Mouse (Mus musculus) G1E-ER4 (cell line): Measurements from ENCODE around the gene Cul4a. TPM values are rescaled to one million over a fixed set of nuclear protein-coding genes. Genes with fewer than 3 reads are reported as not detected.

Experiments used
- GATA1 ChIP-seq: IDR thresholded peaks from one replicate; pipeline ENCODE4 v1.8.0; 2012; ENCODE audit warnings: low read length, inconsistent platforms
- polyA plus RNA-seq: library from polyadenylated mRNA; stranded (reverse); fragments of >175 nt; gene quantifications from 2 replicates; pipeline ENCODE4 v1.2.3, GENCODE M21; 2012

Cul4a gene
- polyA plus RNA-seq, 1 experiment, result 97.4 TPM

DNA sequence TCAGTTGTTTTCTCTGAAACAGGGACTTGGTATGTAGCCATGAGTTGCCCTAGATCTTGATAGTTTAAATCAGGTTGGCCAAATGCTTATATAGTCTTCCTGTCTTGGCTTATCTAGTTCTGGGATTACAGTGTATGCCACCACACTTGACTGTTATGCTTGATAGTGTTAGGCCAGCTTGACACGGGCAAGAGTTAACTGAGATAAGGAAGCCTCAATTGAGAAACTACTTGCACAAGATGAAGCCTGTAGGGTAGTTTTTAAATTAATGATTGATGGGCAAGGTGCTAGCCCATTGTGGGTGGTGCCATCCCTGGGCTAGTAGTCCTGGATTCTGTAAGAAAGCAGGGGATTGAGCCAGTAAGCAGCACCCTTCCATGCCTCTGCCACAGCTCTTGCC, 58.1 kb downstream of the Cul4a start:
- peak; percentile 95 for TF ChIP-seq GATA1

- TF ChIP-seq GATA1, result no peak
These were observed 58.9 kb downstream of the Cul4a start for GRCm38 (mm10) chr8:13164361-13164760.

GRCm38 (mm10) chr8:13170510-13170909, 65.1 kb downstream of the Cul4a start:
- no peak for TF ChIP-seq GATA1

GRCm38 (mm10) chr8:13174305-13174704, 68.9 kb downstream of the Cul4a start:
- no peak for TF ChIP-seq GATA1

- TF ChIP-seq GATA1, result no peak
These were observed 69.4 kb downstream of the Cul4a start for GRCm38 (mm10) chr8:13174811-13175210.

DNA sequence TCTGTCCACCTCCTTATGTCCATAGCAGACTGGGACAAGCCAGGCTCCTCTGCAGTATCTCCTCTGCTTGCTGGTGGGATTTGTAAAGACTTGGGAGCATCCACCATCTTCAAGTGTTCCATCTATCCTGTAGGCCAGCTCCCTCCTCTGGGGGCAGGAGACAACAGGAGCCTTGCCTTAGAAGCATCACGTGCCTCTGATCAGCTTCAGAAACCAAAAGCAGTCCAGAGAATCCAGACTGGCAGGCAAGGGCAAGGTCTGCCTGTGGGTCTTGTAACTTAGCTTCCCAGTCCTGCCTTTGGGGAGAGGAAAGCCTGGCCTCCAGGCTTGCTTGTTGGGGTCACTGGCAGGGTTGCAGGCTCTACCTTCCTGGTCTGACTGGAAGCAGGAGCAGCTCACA, 70.2 kb downstream of the Cul4a start:
- TF ChIP-seq GATA1, result no peak

DNA sequence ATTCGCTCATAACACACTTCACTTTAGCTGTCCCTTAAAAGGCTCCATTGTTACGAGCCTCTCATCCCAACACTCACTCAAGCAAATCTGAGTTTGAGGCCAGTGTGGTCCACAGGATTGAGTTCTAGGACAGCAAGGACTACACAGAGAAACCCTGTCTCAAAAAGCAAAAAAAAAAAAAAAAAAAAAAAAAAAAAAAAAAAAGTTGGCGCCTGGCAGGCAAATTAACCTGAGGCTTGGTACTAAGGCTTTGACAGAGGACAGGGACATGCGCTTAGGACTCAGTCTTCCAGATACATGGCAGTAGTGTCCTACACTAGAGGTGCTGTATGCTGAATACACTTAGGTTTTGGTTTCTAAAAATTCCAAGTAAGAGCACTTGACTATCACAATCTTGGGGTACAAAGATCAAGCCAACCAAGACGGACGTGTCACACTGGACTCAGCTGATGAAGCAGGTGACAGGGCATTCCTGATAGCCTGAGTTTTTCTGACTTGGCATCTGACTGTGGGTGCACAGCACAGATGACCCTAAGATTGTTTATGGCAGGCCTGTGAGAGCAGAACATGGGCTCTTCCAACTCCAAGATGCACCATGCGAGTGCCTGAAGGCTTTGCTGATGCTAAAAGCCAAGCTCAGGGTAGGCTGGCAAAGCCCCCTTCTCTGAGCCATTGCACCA, 71.9 kb downstream of the Cul4a start:
- TF ChIP-seq GATA1, result no peak

- no peak for TF ChIP-seq GATA1
These were observed 72.7 kb downstream of the Cul4a start for GRCm38 (mm10) chr8:13178137-13178536.

GRCm38 (mm10) chr8:13179482-13179881, 74.1 kb downstream of the Cul4a start:
- no peak for TF ChIP-seq GATA1

DNA sequence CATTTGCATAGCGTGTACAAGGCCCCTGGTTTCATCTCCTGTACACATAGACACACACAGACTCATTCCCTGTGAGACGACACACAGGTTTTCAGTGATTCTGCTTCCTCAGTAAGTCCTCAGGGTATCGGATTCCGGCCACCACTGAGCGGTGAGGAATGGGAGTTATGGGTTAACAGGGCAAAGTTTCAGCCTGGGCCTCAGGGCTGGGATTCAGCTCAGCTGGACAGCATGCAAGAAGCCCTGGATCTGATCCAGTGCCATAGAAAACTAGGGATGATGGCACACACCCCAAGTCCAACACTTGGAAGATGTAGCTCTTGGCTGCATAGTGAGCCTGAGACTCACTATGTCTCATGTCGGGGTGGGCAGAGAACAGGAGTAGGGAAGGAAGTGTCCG, 74.5 kb downstream of the Cul4a start:
- TF ChIP-seq GATA1, result no peak

DNA sequence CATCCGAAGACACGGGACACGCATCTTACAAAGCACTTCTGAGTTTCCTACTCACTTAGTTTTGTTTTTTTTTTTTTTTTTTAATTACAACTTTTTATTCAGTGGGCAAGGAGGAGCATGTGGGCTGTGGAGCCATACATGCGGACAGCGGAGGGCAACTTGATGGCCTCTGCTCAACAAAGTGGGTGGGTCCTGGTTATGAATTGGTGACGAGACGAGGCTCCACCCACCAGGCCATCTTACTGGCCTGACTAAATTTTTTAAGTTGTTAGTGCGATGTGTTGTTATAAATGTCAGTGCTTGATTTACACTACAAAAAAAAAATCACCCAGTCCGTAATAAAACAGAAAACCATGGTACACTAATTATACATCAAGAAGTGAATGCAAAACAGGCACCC, 75.0 kb downstream of the Cul4a start:
- TF ChIP-seq GATA1, result no peak

GRCm38 (mm10) chr8:13180911-13181690, 75.7 kb downstream of the Cul4a start:
- TF ChIP-seq GATA1, result no peak

DNA sequence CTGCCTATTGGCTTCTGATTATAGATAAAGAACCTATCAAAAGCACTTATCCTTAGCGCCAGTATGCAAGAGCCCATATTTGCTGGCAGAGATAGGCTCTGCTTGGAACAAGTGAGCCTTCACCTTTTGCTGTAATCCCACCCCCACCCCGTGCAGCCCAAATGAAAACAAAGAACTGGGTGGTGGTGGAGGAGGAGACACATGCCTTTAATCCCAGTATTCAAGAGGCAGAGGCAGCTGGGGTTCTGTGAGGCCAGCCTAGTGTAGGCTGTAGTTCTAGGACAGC, 76.2 kb downstream of the Cul4a start:
- peak; percentile 41 for TF ChIP-seq GATA1

- TF ChIP-seq GATA1, result no peak
These were observed 81.4 kb downstream of the Cul4a start for GRCm38 (mm10) chr8:13186819-13187218.

DNA sequence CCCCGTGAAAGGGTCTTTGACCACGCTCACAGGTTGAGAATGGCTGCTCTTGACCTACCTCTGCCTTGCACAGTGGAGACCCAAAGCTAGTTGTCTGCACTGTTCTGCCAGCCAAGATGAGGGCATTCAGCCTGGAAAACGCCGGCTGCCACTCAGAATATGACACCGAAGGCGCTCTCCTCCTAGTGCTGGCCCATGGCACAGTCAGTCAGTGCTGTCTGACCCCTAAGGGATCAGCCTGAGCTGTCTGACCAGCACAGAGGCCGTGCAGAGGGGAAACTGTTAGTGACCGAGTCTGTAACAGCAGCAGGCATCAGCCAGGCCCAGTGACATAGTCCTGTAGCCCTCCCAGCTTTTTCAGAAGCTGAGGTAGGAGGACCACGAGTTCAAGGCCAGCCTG, 81.8 kb downstream of the Cul4a start:
- TF ChIP-seq GATA1, result no peak

- no peak for TF ChIP-seq GATA1
These were observed 82.2 kb downstream of the Cul4a start for GRCm38 (mm10) chr8:13187638-13188037.

DNA sequence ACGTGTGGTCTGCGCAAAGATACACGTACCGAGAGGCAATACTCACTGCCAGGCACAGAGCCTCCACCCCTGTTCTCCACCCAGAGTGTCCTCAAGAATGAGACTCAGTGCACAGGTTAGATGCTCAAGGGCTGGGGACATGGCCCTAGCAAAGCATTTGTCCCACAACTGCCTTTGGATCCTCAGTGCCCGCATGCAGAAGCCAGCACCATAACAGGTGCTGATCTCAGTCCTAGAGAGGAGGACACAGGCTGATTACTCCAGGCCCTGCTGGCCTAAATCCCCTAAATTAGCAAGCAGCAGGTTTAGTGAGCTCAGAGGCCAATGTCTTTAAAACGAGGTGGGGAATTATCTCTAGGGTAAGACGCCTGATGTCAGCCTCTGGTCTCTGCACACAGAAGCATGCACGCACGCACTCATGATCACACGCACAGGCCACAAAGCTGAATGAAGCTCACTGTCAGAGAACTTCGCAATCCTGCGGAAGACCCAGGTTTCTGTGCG, 82.7 kb downstream of the Cul4a start:
- no peak for TF ChIP-seq GATA1
